Mouse (Mus musculus) brain, embryonic 14.5 days (tissue): ENCODE results near the gene Mme.

Experiments used
- CTCF ChIP-seq: fragments of 200-500 bp; IDR thresholded peaks from 2 replicates; pipeline ENCODE4 v1.5.1; 2012; ENCODE audit warnings: inconsistent platforms, mild to moderate bottlenecking, moderate library complexity, borderline replicate concordance; ENCODE audit not compliant: insufficient read depth, insufficient read length; ENCODE audit errors: extremely low read depth
- POLR2A ChIP-seq: fragments of 200-500 bp; IDR thresholded peaks from 2 replicates; pipeline ENCODE4 v1.6.1; 2012; ENCODE audit warnings: mild to moderate bottlenecking, inconsistent platforms, borderline replicate concordance; ENCODE audit not compliant: poor library complexity, insufficient read depth, insufficient read length, severe bottlenecking; ENCODE audit errors: extremely low read depth

DNA sequence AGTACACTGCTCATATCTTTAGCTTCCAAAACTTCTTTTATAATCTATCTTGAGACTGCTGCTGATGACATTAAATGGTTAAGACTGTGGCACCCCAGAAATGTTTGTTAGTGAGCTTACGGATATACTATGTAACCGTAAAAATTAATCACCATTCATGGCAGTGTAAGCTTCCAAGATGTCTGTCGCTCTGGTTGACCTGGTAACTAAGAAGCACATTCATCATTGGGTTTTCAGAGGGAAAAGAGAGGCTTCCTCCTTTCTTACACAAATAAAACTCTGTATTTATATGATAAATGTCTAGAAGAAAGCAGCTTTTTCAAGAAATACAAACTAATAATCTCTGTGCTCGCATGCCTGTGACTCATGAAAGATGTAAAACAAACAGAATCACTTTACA, 156.8 kb downstream of the Mme start:
- TF ChIP-seq POLR2A = no peak
- TF ChIP-seq CTCF = no peak
